Mouse (Mus musculus): ENCODE data around the gene Copg2. TPM values are rescaled to one million over a fixed set of nuclear protein-coding genes. Genes with fewer than 3 reads are reported as not detected.
"Not testable (repeated sequence)": the region's sequence is repeated elsewhere in the genome, so short reads cannot be mapped to it uniquely, and the experiment has no call there.

The Copg2 gene
- total and polyA plus RNA-seq, 3 experiments, result 11.8 to 37.1 (median 35.0) TPM

DNA sequence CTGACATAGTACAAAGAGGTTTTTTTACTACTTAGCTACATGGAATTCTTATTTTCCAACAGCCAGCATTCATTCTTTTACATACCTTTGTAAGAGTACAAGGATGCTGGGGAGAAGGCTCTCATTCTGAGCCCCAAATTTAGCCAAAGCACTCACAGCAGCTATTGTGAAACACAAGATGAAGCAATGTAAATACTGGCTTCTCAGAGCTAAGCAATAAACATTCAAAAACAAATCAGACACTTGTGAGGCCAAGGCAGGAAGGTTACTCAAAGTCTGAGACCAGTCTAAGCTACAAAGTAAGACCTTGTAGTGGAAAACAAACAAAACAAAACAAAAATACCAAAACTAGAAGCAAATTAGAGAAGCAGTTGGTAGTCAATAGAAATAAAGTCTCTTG is 83.0 kb downstream of the Copg2 start:
- Histone ChIP-seq H3K36me3 (ENCODE audit: control insufficient read depth, insufficient read depth, low read length) (peaks cover 2% of the 10 kb centered on the region; the same call in 1 of the 2 replicates), H3K27ac (no peak overlapping the region), H3K9ac (ENCODE audit: low read depth, low read length) (no peak overlapping the region), H3K27me3 (ENCODE audit: control insufficient read depth, insufficient read depth, low read length) (no peaks in the 10 kb centered on the region), H3K4me3 (no peak overlapping the region), H3K79me2 (replicated peaks; ENCODE audit: control insufficient read depth, insufficient read depth, low read length) (no peaks in the 10 kb centered on the region), H3K4me1 (ENCODE audit: control insufficient read depth, insufficient read depth, low read length) (no peaks in the 10 kb centered on the region)
- DNase-seq, result no peak
- no peak for TF ChIP-seq POLR2A (IDR thresholded peaks at IDR 0.05; ENCODE audit: insufficient read depth, low read depth, low read length)
- no peak for TF ChIP-seq CTCF (IDR thresholded peaks at IDR 0.05)
- TF ChIP-seq EP300 (IDR thresholded peaks at IDR 0.05; ENCODE audit: insufficient read depth, low read depth, low read length), result no peak
- intact Hi-C loops (cut with DNase I), result no loop called here

DNA sequence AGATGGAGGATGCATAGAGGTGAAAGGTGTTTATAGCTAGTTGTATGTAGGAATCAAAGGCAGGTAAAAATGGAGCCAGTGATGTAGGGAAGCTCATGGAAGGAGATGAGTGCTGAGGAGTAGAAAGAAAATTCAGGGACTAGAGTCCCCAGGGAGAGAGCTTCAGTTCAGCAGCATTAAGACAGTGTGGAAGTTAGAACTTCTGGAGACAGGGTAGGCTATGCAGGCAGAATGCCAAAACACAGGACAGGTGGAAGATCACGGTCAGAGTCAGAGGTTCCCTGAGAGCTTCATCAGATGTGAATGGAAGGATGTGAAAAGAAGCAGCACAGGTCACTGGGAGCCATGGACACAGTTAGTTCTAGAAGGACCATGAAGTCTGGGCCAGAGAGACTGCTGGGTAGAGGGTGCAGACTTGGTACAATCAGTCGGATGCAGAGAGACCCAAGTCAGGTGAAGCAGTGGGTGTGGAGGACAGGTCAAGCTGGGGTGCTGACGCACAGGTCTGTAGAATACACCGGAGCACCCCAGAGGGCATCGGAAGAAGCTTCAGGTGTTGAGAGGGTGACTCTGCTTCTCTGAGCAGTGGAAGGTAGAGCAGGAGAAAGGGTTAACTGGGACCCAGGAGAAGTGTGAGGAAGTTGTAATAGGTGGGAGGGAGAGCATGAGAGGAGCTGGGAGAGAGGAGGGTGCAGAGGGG is 91.4 kb downstream of the Copg2 start:
- peaks cover 2% of the 10 kb centered on the region; the same call in 1 of the 2 replicates for H3K36me3 ChIP-seq (ENCODE audit: control insufficient read depth, insufficient read depth, low read length)
- WGBS, result 88% methylated on average over 5 of the region's 5 CpGs
- no peak overlapping the region for H3K27ac ChIP-seq
- no peak overlapping the region for H3K9ac ChIP-seq (ENCODE audit: low read depth, low read length)
- no peaks in the 10 kb centered on the region for H3K4me1 ChIP-seq (ENCODE audit: control insufficient read depth, insufficient read depth, low read length)
- no peaks in the 10 kb centered on the region for H3K79me2 ChIP-seq (replicated peaks; ENCODE audit: control insufficient read depth, insufficient read depth, low read length)
- intact Hi-C loops (cut with DNase I), result no loop called here
- no peaks in the 10 kb centered on the region for H3K27me3 ChIP-seq (ENCODE audit: control insufficient read depth, insufficient read depth, low read length)
- TF ChIP-seq POLR2A (IDR thresholded peaks at IDR 0.05; ENCODE audit: insufficient read depth, low read depth, low read length) (no peak), EP300 (IDR thresholded peaks at IDR 0.05; ENCODE audit: insufficient read depth, low read depth, low read length) (no peak), CTCF (IDR thresholded peaks at IDR 0.05) (no peak)
- no peak for DNase-seq
- H3K4me3 ChIP-seq, result no peak overlapping the region

DNA sequence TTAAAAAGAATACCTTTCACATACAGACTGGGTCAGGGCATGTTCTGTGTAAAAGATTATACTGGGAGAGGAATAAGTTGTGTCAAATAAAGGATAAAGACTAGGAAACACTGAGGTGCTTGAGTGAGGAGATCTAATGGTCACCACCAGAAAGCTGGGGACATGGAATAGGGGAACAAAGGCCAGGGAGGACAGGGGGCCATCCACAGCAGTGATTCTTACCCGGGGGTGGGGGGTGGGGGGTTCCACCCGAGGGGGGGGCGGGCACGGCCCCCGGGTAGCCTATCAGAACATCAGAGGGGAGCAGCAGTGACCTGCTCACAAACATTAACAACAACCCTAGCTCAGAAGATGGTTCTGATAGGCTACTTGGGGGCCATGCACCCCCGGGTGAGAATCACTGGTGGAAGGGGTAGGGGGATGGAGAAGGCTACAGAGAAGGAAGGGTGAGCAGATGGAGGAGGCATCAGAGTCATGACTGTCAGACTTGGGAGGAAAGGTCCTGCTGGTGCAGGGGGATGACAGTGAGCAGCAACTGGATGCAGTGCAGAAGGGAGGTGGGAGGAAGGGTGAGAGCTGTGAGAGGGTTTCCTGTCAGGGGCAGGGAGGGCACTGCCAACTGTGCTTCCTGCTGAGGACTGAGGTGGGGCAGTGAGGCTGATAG is 92.1 kb downstream of the Copg2 start:
- H3K79me2 ChIP-seq (replicated peaks; ENCODE audit: control insufficient read depth, insufficient read depth, low read length); H3K4me1 ChIP-seq (ENCODE audit: control insufficient read depth, insufficient read depth, low read length); intact Hi-C loops (cut with DNase I); H3K36me3 ChIP-seq (ENCODE audit: control insufficient read depth, insufficient read depth, low read length); H3K27ac ChIP-seq; H3K27me3 ChIP-seq (ENCODE audit: control insufficient read depth, insufficient read depth, low read length); H3K4me3 ChIP-seq; H3K9ac ChIP-seq (ENCODE audit: low read depth, low read length): not testable (repeated sequence)
- 74% methylated on average over 6 of the region's 6 CpGs for WGBS
- DNase-seq, result peak; percentile 25 to 47

DNA sequence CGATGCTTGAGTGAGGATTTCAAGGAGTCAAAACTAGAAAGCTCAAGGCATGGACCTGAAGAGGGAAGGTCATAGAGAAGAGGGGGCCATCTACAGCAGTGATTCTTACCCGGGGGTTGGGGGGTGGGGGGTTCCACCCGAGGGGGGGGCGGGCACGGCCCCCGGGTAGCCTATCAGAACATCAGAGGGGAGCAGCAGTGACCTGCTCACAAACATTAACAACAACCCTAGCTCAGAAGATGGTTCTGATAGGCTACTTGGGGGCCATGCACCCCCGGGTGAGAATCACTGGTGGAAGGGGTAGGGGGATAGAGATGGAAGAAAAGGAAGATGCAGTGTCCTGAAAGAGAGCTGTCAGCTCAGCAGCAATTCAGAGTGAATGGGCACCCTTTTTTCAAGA is 93.7 kb downstream of the Copg2 start:
- WGBS, result 84% methylated on average over 7 of the region's 7 CpGs
- H3K9ac ChIP-seq (ENCODE audit: low read depth, low read length); H3K27me3 ChIP-seq (ENCODE audit: control insufficient read depth, insufficient read depth, low read length); H3K4me1 ChIP-seq (ENCODE audit: control insufficient read depth, insufficient read depth, low read length); H3K36me3 ChIP-seq (ENCODE audit: control insufficient read depth, insufficient read depth, low read length); H3K4me3 ChIP-seq; DNase-seq; H3K79me2 ChIP-seq (replicated peaks; ENCODE audit: control insufficient read depth, insufficient read depth, low read length); intact Hi-C loops (cut with DNase I); H3K27ac ChIP-seq: not testable (repeated sequence)

DNA sequence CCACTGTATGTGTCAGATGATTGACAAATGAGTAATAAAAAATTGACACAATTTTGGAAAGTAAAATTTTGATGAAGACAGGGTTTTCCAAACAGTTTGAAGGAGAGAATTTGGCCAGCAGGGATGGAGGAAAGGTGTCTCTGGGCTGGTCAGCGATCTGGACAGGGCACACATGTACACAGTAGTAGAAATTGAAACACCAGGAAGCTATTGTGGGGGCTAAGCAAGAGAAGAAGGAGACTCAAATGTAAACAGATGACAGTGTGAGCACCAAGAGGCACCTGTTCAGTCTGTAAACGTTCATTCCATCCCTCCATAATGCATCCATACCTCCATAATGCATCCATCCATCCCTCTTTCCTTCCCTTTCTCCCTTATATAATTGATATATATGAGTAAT is 145.4 kb downstream of the Copg2 start:
- TF ChIP-seq EP300 (IDR thresholded peaks at IDR 0.05; ENCODE audit: insufficient read depth, low read depth, low read length), result no peak
- Histone ChIP-seq H3K27me3 (ENCODE audit: control insufficient read depth, insufficient read depth, low read length) (no peaks in the 10 kb centered on the region), H3K9ac (ENCODE audit: low read depth, low read length) (no peak overlapping the region), H3K4me3 (no peak overlapping the region), H3K36me3 (ENCODE audit: control insufficient read depth, insufficient read depth, low read length) (peaks cover 5% of the 10 kb centered on the region), H3K27ac (no peak overlapping the region), H3K79me2 (replicated peaks; ENCODE audit: control insufficient read depth, insufficient read depth, low read length) (no peaks in the 10 kb centered on the region), H3K4me1 (ENCODE audit: control insufficient read depth, insufficient read depth, low read length) (no peaks in the 10 kb centered on the region)
- intact Hi-C loops (cut with DNase I), result no loop called here
- 70% methylated on average over 2 of the region's 2 CpGs for WGBS
- DNase-seq, result no peak

DNA sequence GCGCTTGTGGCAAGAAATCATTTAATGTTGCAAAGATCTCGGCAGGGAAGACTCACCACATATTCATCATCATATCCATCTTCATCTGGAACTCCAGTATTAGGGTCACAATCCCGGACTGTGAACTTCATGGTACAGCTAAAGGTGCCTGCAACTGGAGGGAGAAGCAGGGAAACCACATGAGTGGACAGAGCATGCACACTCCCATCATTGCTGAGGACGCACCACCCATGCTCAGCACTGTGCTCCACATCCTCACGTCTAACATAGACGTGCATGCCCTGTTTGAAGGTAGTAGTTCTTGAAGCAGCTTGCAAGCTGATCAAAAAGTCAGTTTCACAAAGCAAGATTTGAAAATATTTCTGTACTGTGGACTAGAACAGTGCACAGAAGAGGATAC is 146.1 kb downstream of the Copg2 start:
- Histone ChIP-seq H3K27ac (no peak overlapping the region), H3K9ac (ENCODE audit: low read depth, low read length) (no peak overlapping the region), H3K27me3 (ENCODE audit: control insufficient read depth, insufficient read depth, low read length) (no peaks in the 10 kb centered on the region), H3K36me3 (ENCODE audit: control insufficient read depth, insufficient read depth, low read length) (peaks cover 5% of the 10 kb centered on the region), H3K4me3 (no peak overlapping the region), H3K4me1 (ENCODE audit: control insufficient read depth, insufficient read depth, low read length) (no peaks in the 10 kb centered on the region), H3K79me2 (replicated peaks; ENCODE audit: control insufficient read depth, insufficient read depth, low read length) (no peaks in the 10 kb centered on the region)
- no peak for DNase-seq
- TF ChIP-seq CTCF (IDR thresholded peaks at IDR 0.05) (no peak), EP300 (IDR thresholded peaks at IDR 0.05; ENCODE audit: insufficient read depth, low read depth, low read length) (no peak), POLR2A (IDR thresholded peaks at IDR 0.05; ENCODE audit: insufficient read depth, low read depth, low read length) (no peak)
- WGBS, result 70% methylated on average over 6 of the region's 6 CpGs
- intact Hi-C loops (cut with DNase I), result no loop called here

Data from heart, adult 2 months (tissue).